Comparison of ENCODE assay signal across 8 mouse cellular contexts in genomic region chr4:148229646-148230045, GRCm38 (mm10). TPM values are rescaled to one million over a fixed set of nuclear protein-coding genes. Genes with fewer than 3 reads are reported as not detected.
A peak's percentile ranks its signal among the peaks of the same experiment; 100 is the strongest.
DNase-seq lines count a peak whose midpoint lies in the region; ATAC-seq and TF ChIP-seq lines count a peak whose summit lies in the region.

No protein-coding gene starts in this region.

- no peak; the same call in 1 of the 2 replicates for ATAC-seq in intestine, embryonic 14.5 days (replicated peaks; ENCODE audit: low FRiP score, low TSS enrichment, low read depth)
- ATAC-seq in intestine, postnatal 0 days: no peak
- ATAC-seq in heart, postnatal 0 days (ENCODE audit: insufficient read depth, low read depth): peak; percentile 60
- peak; percentile 44; the same call in 1 of the 2 replicates for ATAC-seq in limb, embryonic 13.5 days (ENCODE audit: low FRiP score, low read depth)
- no peak for ATAC-seq in forebrain, embryonic 13.5 days

- H3K27me3 ChIP-seq in intestine, embryonic 14.5 days (replicated peaks; ENCODE audit: control insufficient read depth, insufficient read depth, low read length): no peaks in the 10 kb centered on the region
- H3K27me3 ChIP-seq in intestine, postnatal 0 days (replicated peaks; ENCODE audit: control insufficient read depth, insufficient read depth, low read length): no peaks in the 10 kb centered on the region
- no peaks in the 10 kb centered on the region for H3K27me3 ChIP-seq in heart, postnatal 0 days (ENCODE audit: control insufficient read depth, insufficient read depth, low read length)
- H3K27me3 ChIP-seq in limb, embryonic 13.5 days: peaks cover 3% of the 10 kb centered on the region; the same call in 1 of the 2 replicates
- H3K27me3 ChIP-seq in forebrain, embryonic 13.5 days: peaks cover 15% of the 10 kb centered on the region

- no peaks in the 10 kb centered on the region for H3K36me3 ChIP-seq in intestine, embryonic 14.5 days (ENCODE audit: control insufficient read depth, insufficient read depth, low read length)
- H3K36me3 ChIP-seq in intestine, postnatal 0 days (ENCODE audit: control insufficient read depth, insufficient read depth): no peaks in the 10 kb centered on the region
- no peaks in the 10 kb centered on the region for H3K36me3 ChIP-seq in heart, postnatal 0 days (replicated peaks; ENCODE audit: control insufficient read depth, insufficient read depth, low read length)
- no peaks in the 10 kb centered on the region for H3K36me3 ChIP-seq in limb, embryonic 13.5 days
- no peaks in the 10 kb centered on the region for H3K36me3 ChIP-seq in forebrain, embryonic 13.5 days (ENCODE audit: poor library complexity, severe bottlenecking)

- TF ChIP-seq CTCF in intestine, postnatal 0 days (IDR thresholded peaks at IDR 0.05; ENCODE audit: low read depth): no peak
- TF ChIP-seq CTCF in heart, postnatal 0 days (IDR thresholded peaks at IDR 0.05; ENCODE audit: low read depth): no peak

- peak; percentile 94 for DNase-seq in intestine, embryonic 14.5 days (ENCODE audit: low spot score)
- peak; percentile 27 to 50 for DNase-seq in adrenal gland, adult 18-20 months (ENCODE audit: low spot score in 2 of 2)
- peak; percentile 57 for DNase-seq in heart, postnatal 0 days (ENCODE audit: low spot score)
- DNase-seq in ovary, postnatal 36 days (ENCODE audit: low spot score): peak; percentile 65
- no peak for DNase-seq in frontal cortex, postnatal 10 days (ENCODE audit: low spot score in 2 of 2)

- 6% methylated on average over 16 of the region's 16 CpGs for WGBS in intestine, embryonic 14.5 days
- 8% methylated on average over 16 of the region's 16 CpGs for WGBS in intestine, postnatal 0 days
- WGBS in heart, postnatal 0 days: 8% methylated on average over 16 of the region's 16 CpGs
- 8% methylated on average over 16 of the region's 16 CpGs for WGBS in limb, embryonic 13.5 days
- 10% methylated on average over 16 of the region's 16 CpGs for WGBS in forebrain, embryonic 13.5 days

- H3K9ac ChIP-seq in intestine, embryonic 14.5 days (ENCODE audit: low read length): no peak overlapping the region
- H3K9ac ChIP-seq in intestine, postnatal 0 days (ENCODE audit: low read depth, low read length): no peak overlapping the region
- no peak overlapping the region for H3K9ac ChIP-seq in heart, postnatal 0 days (replicated peaks; ENCODE audit: low read depth, low read length)
- H3K9ac ChIP-seq in limb, embryonic 13.5 days: no peak overlapping the region
- H3K9ac ChIP-seq in forebrain, embryonic 13.5 days: no peak overlapping the region

- H3K9me3 ChIP-seq in intestine, embryonic 14.5 days (ENCODE audit: control insufficient read depth, low read length): no peaks in the 10 kb centered on the region
- H3K9me3 ChIP-seq in intestine, postnatal 0 days (ENCODE audit: control insufficient read depth): no peaks in the 10 kb centered on the region
- H3K9me3 ChIP-seq in heart, postnatal 0 days (replicated peaks; ENCODE audit: control insufficient read depth, low read length): no peaks in the 10 kb centered on the region
- no peaks in the 10 kb centered on the region for H3K9me3 ChIP-seq in limb, embryonic 13.5 days
- no peaks in the 10 kb centered on the region for H3K9me3 ChIP-seq in forebrain, embryonic 13.5 days (replicated peaks)

- no peak overlapping the region for H3K4me3 ChIP-seq in intestine, embryonic 14.5 days (ENCODE audit: low read depth, low read length)
- H3K4me3 ChIP-seq in intestine, postnatal 0 days (ENCODE audit: low read depth, low read length): no peak overlapping the region
- no peak overlapping the region for H3K4me3 ChIP-seq in heart, postnatal 0 days (ENCODE audit: low read depth, low read length)
- H3K4me3 ChIP-seq in limb, embryonic 13.5 days: no peak overlapping the region
- no peak overlapping the region for H3K4me3 ChIP-seq in forebrain, embryonic 13.5 days

- H3K27ac ChIP-seq in intestine, embryonic 14.5 days (ENCODE audit: low read depth): no peak overlapping the region
- no peak overlapping the region for H3K27ac ChIP-seq in intestine, postnatal 0 days (ENCODE audit: low read depth, low read length)
- H3K27ac ChIP-seq in heart, postnatal 0 days (ENCODE audit: low read depth): no peak overlapping the region
- no peak overlapping the region for H3K27ac ChIP-seq in limb, embryonic 13.5 days
- no peak overlapping the region for H3K27ac ChIP-seq in forebrain, embryonic 13.5 days

- TF ChIP-seq EP300 in heart, postnatal 0 days (IDR thresholded peaks at IDR 0.05; ENCODE audit: low read depth): no peak

- no peak overlapping the region for H3K4me2 ChIP-seq in intestine, embryonic 14.5 days (ENCODE audit: low read length)
- no peak overlapping the region for H3K4me2 ChIP-seq in intestine, postnatal 0 days (replicated peaks; ENCODE audit: low read depth)
- H3K4me2 ChIP-seq in heart, postnatal 0 days (ENCODE audit: low read depth, low read length): no peak overlapping the region
- H3K4me2 ChIP-seq in limb, embryonic 13.5 days (replicated peaks): no peak overlapping the region
- H3K4me2 ChIP-seq in forebrain, embryonic 13.5 days: no peak overlapping the region

- no peaks in the 10 kb centered on the region for H3K4me1 ChIP-seq in intestine, embryonic 14.5 days (replicated peaks; ENCODE audit: control insufficient read depth, insufficient read depth, low read length)
- no peaks in the 10 kb centered on the region for H3K4me1 ChIP-seq in intestine, postnatal 0 days (replicated peaks; ENCODE audit: control insufficient read depth, insufficient read depth, low read length)
- no peaks in the 10 kb centered on the region for H3K4me1 ChIP-seq in heart, postnatal 0 days (ENCODE audit: control insufficient read depth, insufficient read depth)
- H3K4me1 ChIP-seq in limb, embryonic 13.5 days: no peaks in the 10 kb centered on the region
- H3K4me1 ChIP-seq in forebrain, embryonic 13.5 days: 0 out of 2 replicates have a peak, but pooled peaks cover 7% of the 10 kb centered on the region

RNA-seq across cellular contexts. Expression of gene Disp3, which starts 58.1 kb away (rescaled TPM):
- polyA plus RNA-seq in intestine, embryonic 14.5 days (2014; fragmentation: Nextera tagmentation; extraction: Ambion mirVana): 0.18 and 0.23 TPM in 2 replicates
- 0.03 and 0.04 TPM in 2 replicates for polyA plus RNA-seq in intestine, postnatal 0 days (2015; fragmentation: Nextera tagmentation; extraction: Ambion mirVana)
- 1 to 10 TPM in 1 of 2 experiments, under 1 TPM in 1; 0.10 to 1.3 TPM for total RNA-seq in adrenal gland, adult 18-20 months (2021)
- 0.39 TPM in 1 of 2 replicates, not detected in the other for total RNA-seq in heart, postnatal 0 days (2014; rRNA removed; ENCODE audit: low replicate concordance)
- 0.11 TPM in 1 of 2 replicates, not detected in the other for polyA plus RNA-seq in heart, postnatal 0 days (2015; fragmentation: Nextera tagmentation; extraction: Ambion mirVana)
- polyA plus RNA-seq in limb, embryonic 13.5 days (2015; fragmentation: Nextera tagmentation; extraction: Ambion mirVana): 0.13 and 0.32 TPM in 2 replicates
- 6.3 and 6.5 TPM in 2 replicates for polyA plus RNA-seq in forebrain, embryonic 13.5 days (2015; fragmentation: Nextera tagmentation; extraction: Ambion mirVana)

Comparison
In these comparisons a context has a peak if more than half of its experiments do, and no peak if none do; other contexts are left out.
1. ATAC-seq: peak in heart, postnatal 0 days (single experiment) and limb, embryonic 13.5 days (single experiment); none in intestine, embryonic 14.5 days (single experiment), intestine, postnatal 0 days (single experiment) and forebrain, embryonic 13.5 days (single experiment).
2. DNase-seq: peak in intestine, embryonic 14.5 days (single experiment), adrenal gland, adult 18-20 months (2 of 2), heart, postnatal 0 days (single experiment) and ovary, postnatal 36 days (single experiment); none in frontal cortex, postnatal 10 days (0 of 2).